Mouse (Mus musculus): ENCODE data around the gene Mogat1. TPM values are rescaled to one million over a fixed set of nuclear protein-coding genes. Genes with fewer than 3 reads are reported as not detected.
"Not testable (repeated sequence)": the region's sequence is repeated elsewhere in the genome, so short reads cannot be mapped to it uniquely, and the experiment has no call there.

Gene Mogat1
- polyA plus RNA-seq, 1 experiment, result not detected

GRCm38 (mm10) chr1:78534428-78535150 is 23.8 kb downstream of the Mogat1 start:
- Histone ChIP-seq H3K4me3 (replicated peaks) (no peak overlapping the region), H3K9me3 (peaks cover 11% of the 10 kb centered on the region), H3K27me3 (replicated peaks) (no peaks in the 10 kb centered on the region), H3K36me3 (replicated peaks; ENCODE audit: low read length) (no peaks in the 10 kb centered on the region), H3K4me1 (peaks cover 38% of the 10 kb centered on the region)
- no peak for TF ChIP-seq FLI1 (IDR thresholded peaks at IDR 0.05; ENCODE audit: low read length)
- no peak for TF ChIP-seq GATA1 (IDR thresholded peaks at IDR 0.05; ENCODE audit: borderline replicate concordance, low read length)

GRCm38 (mm10) chr1:78536310-78537164 is 25.7 kb downstream of the Mogat1 start:
- TF ChIP-seq FLI1 (IDR thresholded peaks at IDR 0.05; ENCODE audit: low read length), result no peak
- Histone ChIP-seq H3K27me3 (replicated peaks) (peaks cover 2% of the 10 kb centered on the region), H3K36me3 (replicated peaks; ENCODE audit: low read length) (no peaks in the 10 kb centered on the region), H3K4me1 (peaks cover 39% of the 10 kb centered on the region), H3K9me3 (peaks cover 11% of the 10 kb centered on the region), H3K4me3 (replicated peaks) (peak overlapping the region; percentile 92)

GRCm38 (mm10) chr1:78537494-78538010 is 26.8 kb downstream of the Mogat1 start:
- Histone ChIP-seq H3K27me3 (replicated peaks) (peaks cover 2% of the 10 kb centered on the region), H3K9me3 (peaks cover 11% of the 10 kb centered on the region), H3K36me3 (replicated peaks; ENCODE audit: low read length) (no peaks in the 10 kb centered on the region), H3K4me1 (peaks cover 33% of the 10 kb centered on the region), H3K4me3 (replicated peaks) (peak overlapping the region; percentile 92)
- TF ChIP-seq GATA1 (IDR thresholded peaks at IDR 0.05; ENCODE audit: borderline replicate concordance, low read length) (no peak), FLI1 (IDR thresholded peaks at IDR 0.05; ENCODE audit: low read length) (no peak)

GRCm38 (mm10) chr1:78538396-78538795 is 27.6 kb downstream of the Mogat1 start:
- TF ChIP-seq GATA1 (IDR thresholded peaks at IDR 0.05; ENCODE audit: borderline replicate concordance, low read length), result no peak
- TF ChIP-seq FLI1 (IDR thresholded peaks at IDR 0.05; ENCODE audit: low read length), result no peak
- Histone ChIP-seq H3K27me3 (replicated peaks) (peaks cover 2% of the 10 kb centered on the region), H3K9me3 (peaks cover 14% of the 10 kb centered on the region), H3K4me3 (replicated peaks) (peak overlapping the region; percentile 39), H3K36me3 (replicated peaks; ENCODE audit: low read length) (no peaks in the 10 kb centered on the region), H3K4me1 (peaks cover 33% of the 10 kb centered on the region)

GRCm38 (mm10) chr1:78539166-78539565 is 28.4 kb downstream of the Mogat1 start:
- Histone ChIP-seq H3K27me3 (replicated peaks) (peaks cover 2% of the 10 kb centered on the region), H3K4me1 (peaks cover 33% of the 10 kb centered on the region), H3K4me3 (replicated peaks) (no peak overlapping the region), H3K36me3 (replicated peaks; ENCODE audit: low read length) (no peaks in the 10 kb centered on the region), H3K9me3 (peaks cover 14% of the 10 kb centered on the region)
- no peak for TF ChIP-seq FLI1 (IDR thresholded peaks at IDR 0.05; ENCODE audit: low read length)
- TF ChIP-seq GATA1 (IDR thresholded peaks at IDR 0.05; ENCODE audit: borderline replicate concordance, low read length), result no peak

- peaks cover 19% of the 10 kb centered on the region for H3K9me3 ChIP-seq
- not testable (repeated sequence) for H3K27me3 ChIP-seq (replicated peaks); H3K36me3 ChIP-seq (replicated peaks; ENCODE audit: low read length); H3K4me3 ChIP-seq (replicated peaks)
- H3K4me1 ChIP-seq, result peaks cover 14% of the 10 kb centered on the region
These were observed 32.8 kb downstream of the Mogat1 start for GRCm38 (mm10) chr1:78543631-78544030.

GRCm38 (mm10) chr1:78546258-78546657 is 35.5 kb downstream of the Mogat1 start:
- Histone ChIP-seq H3K4me1 (0 out of 2 replicates have a peak, but pooled peaks cover 4% of the 10 kb centered on the region), H3K36me3 (replicated peaks; ENCODE audit: low read length) (no peaks in the 10 kb centered on the region), H3K4me3 (replicated peaks) (no peak overlapping the region), H3K9me3 (peaks cover 19% of the 10 kb centered on the region), H3K27me3 (replicated peaks) (peaks cover 4% of the 10 kb centered on the region)
- TF ChIP-seq GATA1 (IDR thresholded peaks at IDR 0.05; ENCODE audit: borderline replicate concordance, low read length), result no peak
- TF ChIP-seq FLI1 (IDR thresholded peaks at IDR 0.05; ENCODE audit: low read length), result no peak

GRCm38 (mm10) chr1:78548961-78549360 is 38.2 kb downstream of the Mogat1 start:
- Histone ChIP-seq H3K4me3 (replicated peaks) (no peak overlapping the region), H3K9me3 (peaks cover 13% of the 10 kb centered on the region)

GRCm38 (mm10) chr1:78554012-78554666 is 43.3 kb downstream of the Mogat1 start:
- 0 out of 2 replicates have a peak, but pooled peaks cover under 1% of the 10 kb centered on the region for H3K4me1 ChIP-seq
- H3K36me3 ChIP-seq (replicated peaks; ENCODE audit: low read length), result no peaks in the 10 kb centered on the region
- H3K4me3 ChIP-seq (replicated peaks), result no peak overlapping the region
- no peaks in the 10 kb centered on the region for H3K27me3 ChIP-seq (replicated peaks)
- H3K9me3 ChIP-seq, result peaks cover 10% of the 10 kb centered on the region
- TF ChIP-seq FLI1 (IDR thresholded peaks at IDR 0.05; ENCODE audit: low read length) (no peak), GATA1 (IDR thresholded peaks at IDR 0.05; ENCODE audit: borderline replicate concordance, low read length) (no peak)

More at GRCm38 (mm10) chr1:78548961-78549360, 38.2 kb downstream of the Mogat1 start:
- Histone ChIP-seq H3K36me3 (replicated peaks; ENCODE audit: low read length) (no peaks in the 10 kb centered on the region), H3K4me1 (0 out of 2 replicates have a peak, but pooled peaks cover 4% of the 10 kb centered on the region), H3K27me3 (replicated peaks) (peaks cover 2% of the 10 kb centered on the region)
- no peak for TF ChIP-seq FLI1 (IDR thresholded peaks at IDR 0.05; ENCODE audit: low read length)

All from megakaryocyte, embryonic 14.5 days (primary cell).